Mouse (Mus musculus): ENCODE measurements around the gene Ace3.

Gene Ace3

GRCm38 (mm10) chr11:106045780-106046179 is 51.3 kb downstream of the Ace3 start:
- no peak for DNase-seq

GRCm38 (mm10) chr11:106046584-106046983 is 52.1 kb downstream of the Ace3 start:
- DNase-seq, result no peak

- DNase-seq, result no peak
Observed at GRCm38 (mm10) chr11:106053921-106054320, 59.4 kb downstream of the Ace3 start.

GRCm38 (mm10) chr11:106054600-106054999 is 60.1 kb downstream of the Ace3 start:
- no peak for DNase-seq

All from kidney, postnatal 10 days (tissue).